Mouse (Mus musculus) heart, postnatal 0 days (tissue): ENCODE measurements at regions not wholly inside any gene's neighbourhood (a gene's known extent, or its start where the extent isn't known, plus 50 kb on each side); places are given as distances from the start of the nearest gene placed in this dataset.

Experiments used
- ATAC-seq: fragments of 200-750 bp; cut with Nextera tagmentation; 2 replicates; pipeline ENCODE4 v1.8.0; 2017; ENCODE audit warnings: low read depth, moderate number of reproducible peaks, moderate library complexity; ENCODE audit not compliant: insufficient read depth
- DNase-seq: peaks from one replicate; pipeline ENCODE4 v3.0.0-alpha.2; 2016; ENCODE audit warnings: low spot score
- H3K27ac ChIP-seq: fragments of 300-500 bp; sonication (generic); 2 replicates; pipeline ENCODE4 v1.5.1; 2014; ENCODE audit warnings: low read depth, mild to moderate bottlenecking
- H3K27me3 ChIP-seq: fragments of 300-500 bp; sonication (generic); 2 replicates; pipeline ENCODE4 v1.6.1; 2014; ENCODE audit warnings: low read length, mixed read lengths; ENCODE audit not compliant: control insufficient read depth, insufficient read depth
- H3K36me3 ChIP-seq: fragments of 300-500 bp; sonication (generic); replicated peaks from 2 replicates; pipeline ENCODE4 v1.6.1; 2014; ENCODE audit warnings: low read length, mixed read lengths; ENCODE audit not compliant: control insufficient read depth, insufficient read depth
- H3K4me1 ChIP-seq: fragments of 300-500 bp; sonication (generic); 2 replicates; pipeline ENCODE4 v1.6.1; 2014; ENCODE audit warnings: antibody characterized with exemption; ENCODE audit not compliant: control insufficient read depth, insufficient read depth
- H3K4me2 ChIP-seq: fragments of 300-500 bp; sonication (generic); 2 replicates; pipeline ENCODE4 v1.6.1; 2014; ENCODE audit warnings: low read depth, mild to moderate bottlenecking, low read length, moderate library complexity
- H3K4me3 ChIP-seq: fragments of 300-500 bp; sonication (generic); 2 replicates; pipeline ENCODE4 v1.5.1; 2014; ENCODE audit warnings: low read depth, low read length
- H3K9ac ChIP-seq: fragments of 300-500 bp; sonication (generic); replicated peaks from 2 replicates; pipeline ENCODE4 v1.6.1; 2014; ENCODE audit warnings: low read depth, low read length, mixed read lengths
- H3K9me3 ChIP-seq: fragments of 300-500 bp; sonication (generic); replicated peaks from 2 replicates; pipeline ENCODE4 v1.6.1; 2016; ENCODE audit warnings: low read length; ENCODE audit not compliant: control insufficient read depth
- CTCF ChIP-seq: IDR thresholded peaks from 2 replicates; pipeline ENCODE4 v1.5.1; 2016; ENCODE audit warnings: antibody characterized with exemption, control low read depth, low read depth
- EP300 ChIP-seq: IDR thresholded peaks from 2 replicates; pipeline ENCODE4 v1.6.1; 2016; ENCODE audit warnings: antibody characterized with exemption, low read depth
- WGBS: fragments of 180-500 bp; shearing (Covaris S2); extraction: QIAGEN DNeasy Blood & Tissue Kit; methylation state at CpG from one replicate; pipeline ENCODE4 v1.1.7; 2014; 5-methylcytosine and 5-hydroxymethylcytosine counted together

DNA sequence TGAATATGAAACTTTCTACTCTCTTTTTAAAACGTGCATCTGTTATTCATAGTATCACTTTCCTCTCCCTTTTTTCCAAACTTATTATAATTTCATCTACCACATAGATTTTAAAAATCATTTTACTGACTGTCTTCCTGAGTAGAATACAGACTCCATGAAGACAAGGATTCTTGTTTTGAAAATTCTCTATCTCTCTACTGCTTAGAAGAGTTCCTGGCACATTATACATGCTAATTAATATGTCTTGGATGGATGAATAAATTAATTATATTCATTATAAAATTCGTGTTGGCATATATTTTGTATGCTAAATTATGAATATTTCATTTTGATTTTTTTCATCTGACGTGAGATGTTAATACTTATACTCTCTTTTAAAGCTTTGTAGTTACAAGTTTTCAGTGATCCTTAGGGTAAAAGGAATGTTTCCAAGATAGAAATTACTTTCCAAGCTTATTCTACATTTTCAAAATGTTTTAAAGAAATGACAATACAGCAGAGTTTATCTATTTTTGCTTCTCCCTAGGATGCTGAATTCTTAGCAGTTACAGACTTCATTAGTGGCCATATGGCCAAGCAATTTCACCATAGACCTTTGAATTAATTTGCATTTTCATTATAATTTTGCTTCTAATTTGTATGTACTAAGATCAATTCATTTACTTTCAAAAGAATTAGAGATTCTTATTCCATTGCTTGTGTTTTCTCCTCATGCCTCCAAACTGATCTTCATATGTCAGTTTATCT lies 376.2 kb upstream of the Cwc22 start:
- WGBS, result 53% methylated on average over 3 of the region's 3 CpGs
- Histone ChIP-seq H3K4me2 (no peak overlapping the region), H3K27ac (no peak overlapping the region), H3K9me3 (no peaks in the 10 kb centered on the region), H3K4me3 (no peak overlapping the region), H3K36me3 (no peaks in the 10 kb centered on the region), H3K4me1 (no peaks in the 10 kb centered on the region), H3K9ac (no peak overlapping the region), H3K27me3 (no peaks in the 10 kb centered on the region)
- ATAC-seq (no peak), DNase-seq (no peak)
- TF ChIP-seq CTCF (no peak), EP300 (no peak)

GRCm38 (mm10) chr2:78311766-78312491 lies 365.8 kb upstream of the Cwc22 start:
- Histone ChIP-seq H3K4me1 (no peaks in the 10 kb centered on the region), H3K4me3 (no peak overlapping the region), H3K9me3 (no peaks in the 10 kb centered on the region), H3K9ac (no peak overlapping the region), H3K4me2 (no peak overlapping the region), H3K27ac (no peak overlapping the region), H3K36me3 (no peaks in the 10 kb centered on the region), H3K27me3 (no peaks in the 10 kb centered on the region)
- 75% methylated on average over 13 of the region's 13 CpGs for WGBS
- no peak for ATAC-seq
- DNase-seq, result no peak
- no peak for TF ChIP-seq EP300
- no peak for TF ChIP-seq CTCF

GRCm38 (mm10) chr2:78309361-78309760 lies 363.2 kb upstream of the Cwc22 start:
- H3K27ac ChIP-seq, result no peak overlapping the region
- TF ChIP-seq EP300 (no peak), CTCF (no peak)
- no peaks in the 10 kb centered on the region for H3K36me3 ChIP-seq
- no peak for ATAC-seq
- DNase-seq, result no peak
- no peaks in the 10 kb centered on the region for H3K9me3 ChIP-seq
- 54% methylated on average over 2 of the region's 2 CpGs for WGBS
- no peaks in the 10 kb centered on the region for H3K27me3 ChIP-seq
- H3K9ac ChIP-seq, result no peak overlapping the region
- no peak overlapping the region for H3K4me3 ChIP-seq
- no peaks in the 10 kb centered on the region for H3K4me1 ChIP-seq
- H3K4me2 ChIP-seq, result no peak overlapping the region

DNA sequence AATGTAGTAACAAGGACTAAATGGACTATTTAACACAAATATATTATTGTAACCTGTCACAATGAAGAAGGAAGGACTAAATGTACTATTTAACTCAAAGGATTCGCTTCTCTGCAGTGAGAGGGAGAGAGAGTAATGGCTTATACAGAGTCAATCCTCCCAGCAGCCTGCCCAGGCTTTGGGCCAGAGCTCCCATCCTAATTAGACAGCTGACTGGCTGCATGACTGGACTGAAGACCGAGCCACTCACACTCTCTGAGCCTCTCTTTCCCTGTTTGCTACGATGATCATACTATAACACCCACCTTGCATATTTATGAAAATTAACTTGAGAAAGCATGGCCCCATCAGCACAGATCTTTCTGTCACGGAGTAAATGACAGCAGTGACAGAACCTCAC lies 360.7 kb upstream of the Cwc22 start:
- no peak for TF ChIP-seq EP300
- TF ChIP-seq CTCF, result no peak
- Histone ChIP-seq H3K27ac (no peak overlapping the region), H3K9me3 (no peaks in the 10 kb centered on the region), H3K4me3 (no peak overlapping the region), H3K4me2 (no peak overlapping the region), H3K36me3 (no peaks in the 10 kb centered on the region), H3K4me1 (no peaks in the 10 kb centered on the region), H3K27me3 (no peaks in the 10 kb centered on the region), H3K9ac (no peak overlapping the region)
- DNase-seq, result no peak
- WGBS, result 78% methylated on average over 4 of the region's 4 CpGs
- no peak for ATAC-seq

GRCm38 (mm10) chr2:78291665-78292064 lies 345.5 kb upstream of the Cwc22 start:
- Histone ChIP-seq H3K4me1 (peaks cover 8% of the 10 kb centered on the region; the same call in 1 of the 2 replicates), H3K27me3 (no peaks in the 10 kb centered on the region), H3K4me3 (no peak overlapping the region), H3K9ac (no peak overlapping the region), H3K27ac (no peak overlapping the region), H3K4me2 (no peak overlapping the region), H3K36me3 (no peaks in the 10 kb centered on the region), H3K9me3 (no peaks in the 10 kb centered on the region)
- DNase-seq, result peak; percentile 20
- 0% methylated on average over 1 of the region's 1 CpGs for WGBS
- 0 out of 2 replicates have a peak, but pooled peaks have one; percentile 39 for ATAC-seq
- TF ChIP-seq EP300, result no peak
- no peak for TF ChIP-seq CTCF
